Mouse (Mus musculus): Measurements from ENCODE around the gene Atrnl1. TPM values are rescaled to one million over a fixed set of nuclear protein-coding genes. Genes with fewer than 3 reads are reported as not detected.

Atrnl1 gene
- polyA plus RNA-seq, 1 experiment from 2014 or later: 2.8 TPM

DNA sequence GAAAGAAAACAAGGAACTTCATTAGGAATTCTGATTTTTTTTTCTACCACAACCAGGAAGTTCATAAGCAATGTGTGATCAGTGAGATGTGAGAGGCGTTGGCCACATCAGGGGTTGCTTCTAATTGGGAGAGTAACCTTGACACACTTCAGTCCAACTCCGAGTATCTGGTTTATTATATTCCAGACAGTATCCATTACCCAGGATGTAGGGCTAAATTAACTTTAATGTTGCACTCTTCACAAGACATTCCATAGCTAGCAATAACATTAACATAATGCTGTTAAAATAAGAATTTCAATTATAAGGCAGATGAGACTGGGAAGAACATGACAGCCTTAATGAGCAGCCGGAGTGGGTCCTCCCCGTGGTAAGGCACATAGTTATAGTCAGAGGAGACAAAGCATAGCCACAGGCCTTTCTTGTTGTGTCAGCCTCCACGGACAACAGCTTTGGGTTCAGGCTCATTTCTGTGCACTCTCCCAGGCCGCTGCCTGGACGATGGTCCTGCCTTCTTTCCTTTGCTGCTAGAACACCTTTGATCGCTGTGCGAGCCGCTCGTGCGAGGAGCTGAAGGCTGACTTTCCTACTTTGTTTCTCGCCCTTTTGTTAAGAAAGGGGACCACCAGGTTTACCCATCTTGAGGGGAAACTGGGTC is 338.6 kb downstream of the Atrnl1 start:
- no peak overlapping the region for H3K27ac ChIP-seq (replicated peaks)
- H3K9ac ChIP-seq: no peak overlapping the region
- 86% methylated on average over 13 of the region's 13 CpGs for WGBS
- no peak for ATAC-seq (ENCODE audit: extremely low read depth, insufficient number of reproducible peaks, low FRiP score, low TSS enrichment)
- H3K27me3 ChIP-seq (replicated peaks): no peaks in the 10 kb centered on the region
- H3K4me2 ChIP-seq: no peak overlapping the region
- no peaks in the 10 kb centered on the region for H3K4me1 ChIP-seq
- H3K36me3 ChIP-seq: peaks cover 5% of the 10 kb centered on the region
- H3K9me3 ChIP-seq: no peaks in the 10 kb centered on the region
- no peak overlapping the region for H3K4me3 ChIP-seq

DNA sequence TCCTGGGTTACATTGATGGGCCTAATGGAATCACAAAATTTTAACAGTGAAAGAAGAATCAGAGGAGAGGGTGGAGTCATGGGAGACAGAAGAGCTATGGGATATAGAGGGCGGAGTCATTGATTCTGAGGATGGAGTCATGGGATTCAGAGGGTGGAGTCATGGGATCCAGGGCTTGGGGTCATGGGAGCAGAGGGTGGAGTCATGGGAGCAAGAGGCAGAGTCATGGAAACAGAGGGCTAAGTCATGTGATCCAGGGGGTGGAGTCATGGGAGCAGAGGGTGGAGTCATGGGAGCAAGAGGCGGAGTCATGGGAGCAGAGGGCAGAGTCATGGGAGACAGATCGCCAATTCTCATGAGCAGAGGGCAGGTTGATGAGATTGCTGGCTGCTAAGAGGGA is 343.3 kb downstream of the Atrnl1 start:
- no peak for ATAC-seq (ENCODE audit: extremely low read depth, insufficient number of reproducible peaks, low FRiP score, low TSS enrichment)
- Histone ChIP-seq H3K4me2 (no peak overlapping the region), H3K36me3 (no peaks in the 10 kb centered on the region), H3K9me3 (no peaks in the 10 kb centered on the region), H3K4me1 (peaks cover 3% of the 10 kb centered on the region; the same call in 1 of the 2 replicates), H3K4me3 (no peak overlapping the region), H3K9ac (no peak overlapping the region), H3K27ac (replicated peaks) (no peak overlapping the region), H3K27me3 (replicated peaks) (no peaks in the 10 kb centered on the region)
- WGBS: 86% methylated on average over 3 of the region's 3 CpGs

DNA sequence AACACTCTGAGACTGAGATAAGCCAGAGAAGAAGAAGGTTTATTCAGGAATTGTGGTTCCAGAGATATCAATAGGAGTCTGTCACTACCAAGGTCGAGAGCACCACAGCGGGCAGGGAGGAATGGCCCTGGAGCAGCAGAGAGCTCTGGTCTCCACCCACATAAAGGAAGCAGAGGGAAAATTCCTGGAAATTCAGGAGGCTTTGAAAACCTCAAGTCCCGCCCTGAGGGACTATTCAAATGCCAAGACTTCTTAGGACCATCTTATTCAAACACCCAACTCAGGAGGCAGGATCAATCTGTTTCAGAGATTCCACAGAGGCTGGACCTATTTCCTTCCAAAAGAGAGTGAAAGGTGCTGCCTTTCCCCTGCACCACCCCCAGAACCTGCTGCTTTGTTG is 345.6 kb downstream of the Atrnl1 start:
- H3K9ac ChIP-seq: no peak overlapping the region
- H3K36me3 ChIP-seq: no peaks in the 10 kb centered on the region
- H3K27me3 ChIP-seq (replicated peaks): no peaks in the 10 kb centered on the region
- WGBS: 59% methylated on average over 3 of the region's 3 CpGs
- H3K27ac ChIP-seq (replicated peaks): no peak overlapping the region
- H3K9me3 ChIP-seq: no peaks in the 10 kb centered on the region
- no peak overlapping the region for H3K4me2 ChIP-seq
- H3K4me1 ChIP-seq: peaks cover 3% of the 10 kb centered on the region; the same call in 1 of the 2 replicates
- ATAC-seq (ENCODE audit: extremely low read depth, insufficient number of reproducible peaks, low FRiP score, low TSS enrichment): no peak
- H3K4me3 ChIP-seq: no peak overlapping the region

DNA sequence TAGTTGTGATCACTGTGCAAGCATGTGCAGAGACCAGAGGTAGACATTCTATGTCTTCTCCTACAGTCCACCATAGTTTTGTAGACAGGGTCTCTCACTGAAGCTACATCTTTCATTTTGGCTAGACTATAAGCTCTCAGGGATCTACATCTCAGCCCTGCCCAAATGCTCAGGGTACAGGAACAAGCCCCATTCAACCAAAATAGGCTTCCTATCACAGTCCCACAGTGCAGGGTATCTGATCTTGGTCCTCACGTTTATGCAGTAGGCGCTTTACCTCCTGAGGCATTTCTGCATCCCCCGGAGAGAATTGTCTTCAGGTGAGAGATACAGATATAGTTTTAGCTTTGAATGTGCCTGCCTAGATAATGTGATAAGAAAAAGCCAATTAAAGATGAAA is 346.5 kb downstream of the Atrnl1 start:
- no peak overlapping the region for H3K27ac ChIP-seq (replicated peaks)
- H3K9ac ChIP-seq: no peak overlapping the region
- peaks cover 3% of the 10 kb centered on the region; the same call in 1 of the 2 replicates for H3K4me1 ChIP-seq
- no peak overlapping the region for H3K4me3 ChIP-seq
- no peaks in the 10 kb centered on the region for H3K27me3 ChIP-seq (replicated peaks)
- ATAC-seq (ENCODE audit: extremely low read depth, insufficient number of reproducible peaks, low FRiP score, low TSS enrichment): no peak
- 78% methylated on average over 3 of the region's 3 CpGs for WGBS
- no peaks in the 10 kb centered on the region for H3K9me3 ChIP-seq
- no peaks in the 10 kb centered on the region for H3K36me3 ChIP-seq
- no peak overlapping the region for H3K4me2 ChIP-seq

DNA sequence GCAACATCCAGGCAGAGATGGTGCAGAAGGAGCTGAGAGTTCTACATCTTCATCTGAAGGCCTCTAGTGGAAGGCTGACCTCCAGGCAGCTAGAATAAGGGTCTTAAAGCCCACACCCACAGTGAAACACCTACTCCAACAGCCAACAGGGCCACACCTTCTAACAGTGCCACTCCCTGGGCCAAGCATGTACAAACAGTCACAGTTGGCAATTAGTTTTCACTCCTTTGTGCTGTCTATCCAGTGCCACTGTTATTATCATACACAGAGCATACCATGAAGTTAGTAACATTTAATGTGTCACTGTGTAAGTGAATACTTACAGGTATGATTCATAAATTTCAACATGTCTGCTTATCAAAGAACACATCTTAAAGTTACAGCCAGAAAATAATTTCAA is 347.3 kb downstream of the Atrnl1 start:
- Histone ChIP-seq H3K36me3 (no peaks in the 10 kb centered on the region), H3K27me3 (replicated peaks) (no peaks in the 10 kb centered on the region), H3K4me2 (no peak overlapping the region), H3K9ac (no peak overlapping the region), H3K4me3 (no peak overlapping the region), H3K27ac (replicated peaks) (no peak overlapping the region), H3K9me3 (no peaks in the 10 kb centered on the region), H3K4me1 (peaks cover 3% of the 10 kb centered on the region; the same call in 1 of the 2 replicates)
- no peak for ATAC-seq (ENCODE audit: extremely low read depth, insufficient number of reproducible peaks, low FRiP score, low TSS enrichment)

DNA sequence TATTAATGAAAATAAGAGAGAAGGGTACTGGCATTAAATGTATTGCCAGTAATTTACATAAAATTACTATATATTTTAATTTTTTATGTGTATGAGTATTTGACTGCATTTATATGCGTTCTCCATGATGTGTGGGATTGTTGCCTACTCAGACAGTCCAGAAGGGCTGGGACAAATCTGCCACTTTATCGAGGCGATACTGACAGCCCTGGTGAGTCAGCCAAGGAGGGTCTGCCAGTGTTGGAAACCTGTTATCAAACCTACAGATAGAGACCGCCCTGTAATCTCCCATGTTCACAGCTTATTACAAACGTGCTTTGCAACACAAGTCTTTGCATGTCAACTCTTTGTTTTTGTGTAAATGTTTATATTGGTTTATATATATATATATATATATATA is 347.9 kb downstream of the Atrnl1 start:
- ATAC-seq (ENCODE audit: extremely low read depth, insufficient number of reproducible peaks, low FRiP score, low TSS enrichment): no peak
- no peaks in the 10 kb centered on the region for H3K27me3 ChIP-seq (replicated peaks)
- H3K9me3 ChIP-seq: no peaks in the 10 kb centered on the region
- no peaks in the 10 kb centered on the region for H3K36me3 ChIP-seq
- 33% methylated on average over 5 of the region's 5 CpGs for WGBS
- H3K4me3 ChIP-seq: no peak overlapping the region
- no peak overlapping the region for H3K27ac ChIP-seq (replicated peaks)
- H3K4me1 ChIP-seq: peaks cover 3% of the 10 kb centered on the region; the same call in 1 of the 2 replicates
- no peak overlapping the region for H3K9ac ChIP-seq
- H3K4me2 ChIP-seq: no peak overlapping the region

DNA sequence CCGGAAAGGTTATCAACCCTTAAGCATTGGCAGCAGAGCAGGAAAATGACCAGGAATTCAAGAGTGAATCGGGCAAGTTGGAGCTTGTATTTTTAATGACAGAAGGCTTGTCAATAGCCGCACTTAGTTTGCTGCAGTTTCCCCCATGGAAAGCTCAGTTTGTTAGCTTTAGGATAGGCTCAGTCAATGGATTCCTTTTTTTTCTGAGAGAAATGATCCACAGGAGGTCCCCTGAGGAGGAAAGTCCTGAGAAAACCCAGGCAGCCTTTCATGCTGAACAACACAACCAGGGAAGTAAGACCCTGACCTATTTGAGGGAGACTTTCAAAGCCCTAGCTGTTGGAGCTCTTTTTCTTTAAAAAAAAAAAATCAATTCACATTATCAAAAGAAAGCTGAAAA is 350.5 kb downstream of the Atrnl1 start:
- no peak overlapping the region for H3K27ac ChIP-seq (replicated peaks)
- no peaks in the 10 kb centered on the region for H3K27me3 ChIP-seq (replicated peaks)
- no peak overlapping the region for H3K9ac ChIP-seq
- WGBS: 87% methylated on average over 3 of the region's 3 CpGs
- 0 out of 2 replicates have a peak, but pooled peaks cover 3% of the 10 kb centered on the region for H3K36me3 ChIP-seq
- H3K4me2 ChIP-seq: no peak overlapping the region
- ATAC-seq (ENCODE audit: extremely low read depth, insufficient number of reproducible peaks, low FRiP score, low TSS enrichment): no peak
- no peaks in the 10 kb centered on the region for H3K9me3 ChIP-seq
- H3K4me1 ChIP-seq: peaks cover 3% of the 10 kb centered on the region; the same call in 1 of the 2 replicates
- H3K4me3 ChIP-seq: no peak overlapping the region

DNA sequence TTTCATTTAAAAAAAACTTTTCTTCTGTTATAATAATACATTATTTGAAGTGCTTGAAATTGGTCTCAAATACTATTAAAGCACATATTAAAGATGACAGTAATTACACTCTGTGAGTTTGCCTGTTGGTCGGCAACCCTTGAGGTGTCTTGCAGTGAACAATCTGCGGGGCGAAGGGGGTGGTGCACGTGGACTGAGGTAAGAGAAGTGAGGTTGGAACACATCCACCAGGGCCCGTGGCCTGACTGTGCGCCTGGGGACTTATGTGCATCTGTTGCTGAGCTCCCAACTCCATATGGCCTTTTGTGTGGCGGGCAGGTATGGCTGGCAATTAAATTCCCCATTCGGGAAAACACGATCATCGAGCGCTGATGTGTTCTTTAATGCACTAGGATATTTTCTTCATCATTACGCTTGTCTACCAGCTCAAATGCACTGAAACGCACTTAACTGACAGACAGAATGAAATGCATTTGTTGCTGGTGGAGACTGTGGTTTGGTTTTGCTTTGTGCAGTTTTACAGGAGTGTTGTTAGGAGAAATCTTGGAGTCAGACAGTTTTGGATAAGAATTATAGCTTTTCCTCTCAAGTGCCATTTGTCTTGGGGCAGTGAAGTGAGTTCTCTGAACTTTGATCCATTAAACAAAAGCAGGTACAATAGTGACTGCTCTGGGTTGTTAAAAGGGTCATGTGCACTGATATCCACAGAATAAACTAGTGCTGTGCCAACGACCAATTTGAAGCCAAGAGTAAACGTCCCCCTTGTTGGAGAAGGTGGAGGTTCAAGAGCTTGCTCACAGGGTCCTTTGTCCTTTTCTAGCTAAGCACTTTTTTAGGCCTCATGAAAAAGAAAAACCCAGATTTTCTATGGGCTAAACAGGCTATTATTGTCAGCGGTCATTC is 351.2 kb downstream of the Atrnl1 start:
- 81% methylated on average over 16 of the region's 16 CpGs for WGBS

DNA sequence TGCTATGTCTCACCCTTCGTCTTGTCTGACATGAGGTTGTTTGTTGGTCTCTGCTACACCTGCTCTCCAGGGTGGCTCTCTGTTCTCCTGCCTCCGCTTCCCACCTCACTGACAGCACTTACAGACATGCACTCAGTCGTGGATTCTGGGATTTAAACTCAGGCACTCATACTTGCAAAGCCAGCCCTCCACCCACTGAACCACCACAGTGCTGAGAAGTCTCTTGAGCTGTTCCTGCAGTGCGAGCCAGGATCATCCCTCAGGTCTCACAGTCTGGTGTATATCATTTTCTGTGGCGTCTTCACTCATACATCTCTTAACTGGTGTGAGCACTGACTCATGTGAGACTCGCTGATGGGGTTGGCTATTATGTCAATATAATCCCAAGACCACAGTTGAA is 353.0 kb downstream of the Atrnl1 start:
- Histone ChIP-seq H3K4me3 (no peak overlapping the region), H3K27ac (replicated peaks) (no peak overlapping the region), H3K9me3 (no peaks in the 10 kb centered on the region), H3K9ac (no peak overlapping the region), H3K4me1 (peaks cover under 1% of the 10 kb centered on the region; the same call in 1 of the 2 replicates), H3K4me2 (no peak overlapping the region), H3K27me3 (replicated peaks) (no peaks in the 10 kb centered on the region), H3K36me3 (0 out of 2 replicates have a peak, but pooled peaks cover 3% of the 10 kb centered on the region)
- WGBS: 79% methylated on average over 6 of the region's 6 CpGs
- no peak for ATAC-seq (ENCODE audit: extremely low read depth, insufficient number of reproducible peaks, low FRiP score, low TSS enrichment)

More for the DNA sequence above, 351.2 kb downstream of the Atrnl1 start:
- H3K27me3 ChIP-seq (replicated peaks): no peaks in the 10 kb centered on the region
- H3K4me1 ChIP-seq: peaks cover 3% of the 10 kb centered on the region; the same call in 1 of the 2 replicates
- no peak overlapping the region for H3K27ac ChIP-seq (replicated peaks)
- no peak for ATAC-seq (ENCODE audit: extremely low read depth, insufficient number of reproducible peaks, low FRiP score, low TSS enrichment)
- H3K4me2 ChIP-seq: no peak overlapping the region
- no peak overlapping the region for H3K9ac ChIP-seq
- H3K9me3 ChIP-seq: no peaks in the 10 kb centered on the region
- H3K36me3 ChIP-seq: 0 out of 2 replicates have a peak, but pooled peaks cover 3% of the 10 kb centered on the region
- no peak overlapping the region for H3K4me3 ChIP-seq

DNA sequence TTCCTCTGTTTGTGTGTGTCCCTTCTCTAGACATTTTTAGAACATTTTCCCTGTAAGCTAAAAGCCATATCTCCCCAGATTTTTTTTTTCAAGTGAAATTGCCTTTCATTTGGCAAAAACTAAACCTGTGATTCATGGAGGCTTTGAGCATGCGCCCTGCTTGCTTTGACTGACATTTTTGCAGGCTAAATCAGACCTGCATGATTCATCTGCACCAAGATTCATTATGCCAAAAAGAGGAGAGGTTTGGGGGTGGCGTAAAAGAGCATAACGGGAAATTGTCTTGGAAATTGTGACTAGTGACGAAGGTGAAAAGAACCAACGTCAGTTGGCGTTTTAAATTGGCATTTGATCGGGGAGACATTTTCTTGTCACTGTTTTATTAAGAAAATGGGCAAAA is 358.9 kb downstream of the Atrnl1 start:
- no peak overlapping the region for H3K27ac ChIP-seq (replicated peaks)
- WGBS: 88% methylated on average over 7 of the region's 7 CpGs

DNA sequence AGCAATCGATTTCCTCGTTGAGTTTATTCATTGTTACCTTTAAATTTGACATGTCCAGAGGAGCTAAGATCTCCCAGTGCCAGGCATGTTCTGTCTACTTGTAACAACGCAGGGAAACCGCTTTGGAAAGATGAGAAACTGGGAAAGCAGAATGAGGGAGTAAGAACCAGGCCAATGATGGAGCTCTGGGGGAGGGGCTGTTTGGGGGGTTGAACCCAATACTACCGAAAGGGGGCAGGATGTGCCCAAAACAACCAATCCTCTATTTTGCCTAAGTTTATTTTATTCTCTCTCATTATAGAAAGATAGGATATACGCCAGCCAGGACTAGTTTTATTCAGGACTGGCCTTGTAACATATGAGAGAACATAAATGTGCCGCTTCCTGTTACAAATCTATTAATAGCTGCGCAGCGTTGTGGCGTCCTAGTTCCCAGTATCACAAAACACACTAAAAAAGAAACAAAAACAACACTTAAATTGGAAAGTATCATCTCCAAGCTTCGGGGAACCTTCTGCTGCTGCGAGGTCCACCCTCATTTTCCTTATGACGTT is 359.6 kb downstream of the Atrnl1 start:
- Histone ChIP-seq H3K9ac (no peak overlapping the region), H3K27ac (replicated peaks) (no peak overlapping the region), H3K27me3 (replicated peaks) (no peaks in the 10 kb centered on the region), H3K36me3 (0 out of 2 replicates have a peak, but pooled peaks cover 9% of the 10 kb centered on the region), H3K4me1 (no peaks in the 10 kb centered on the region), H3K4me3 (no peak overlapping the region), H3K9me3 (no peaks in the 10 kb centered on the region), H3K4me2 (no peak overlapping the region)
- no peak for ATAC-seq (ENCODE audit: extremely low read depth, insufficient number of reproducible peaks, low FRiP score, low TSS enrichment)
- 75% methylated on average over 13 of the region's 13 CpGs for WGBS

More for the DNA sequence above, 358.9 kb downstream of the Atrnl1 start:
- Histone ChIP-seq H3K4me1 (no peaks in the 10 kb centered on the region), H3K27me3 (replicated peaks) (no peaks in the 10 kb centered on the region), H3K4me3 (no peak overlapping the region), H3K4me2 (no peak overlapping the region), H3K36me3 (0 out of 2 replicates have a peak, but pooled peaks cover 3% of the 10 kb centered on the region), H3K9ac (no peak overlapping the region), H3K9me3 (no peaks in the 10 kb centered on the region)
- ATAC-seq (ENCODE audit: extremely low read depth, insufficient number of reproducible peaks, low FRiP score, low TSS enrichment): no peak

All from heart, embryonic 13.5 days (tissue).